Mouse (Mus musculus): ENCODE measurements around the gene Smarcd2. TPM values are rescaled to one million over a fixed set of nuclear protein-coding genes. Genes with fewer than 3 reads are reported as not detected.

The Smarcd2 gene
- polyA plus RNA-seq, 1 experiment = 42.9 TPM

DNA sequence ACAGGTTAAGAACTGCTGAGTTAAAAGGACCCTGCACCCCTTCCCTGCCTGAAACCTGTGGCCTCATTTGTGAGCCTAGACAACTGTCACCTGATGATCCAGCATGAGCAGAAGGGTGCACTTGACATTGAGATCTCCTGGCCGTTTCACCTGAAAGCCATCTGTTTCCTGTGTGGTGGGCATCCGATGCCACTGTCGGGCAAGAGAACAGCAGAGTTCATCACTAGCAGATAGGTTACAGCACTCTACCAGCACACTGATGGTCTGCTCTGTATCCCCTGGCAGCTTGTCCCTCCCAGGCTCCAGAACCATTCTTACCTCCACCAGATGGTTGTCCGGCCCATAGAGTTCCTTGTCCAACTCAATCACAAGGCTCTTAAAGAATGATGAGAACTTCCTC, 7.2 kb downstream of the Smarcd2 start:
- TF ChIP-seq MAX (IDR thresholded peaks at IDR 0.05; ENCODE audit: low read depth) = no peak
- TF ChIP-seq POLR2A (IDR thresholded peaks at IDR 0.05; ENCODE audit: insufficient read length, low read depth) = no peak
- TF ChIP-seq TCF12 (IDR thresholded peaks at IDR 0.05; ENCODE audit: insufficient read depth, poor library complexity, severe bottlenecking) = no peak
- no peak for TF ChIP-seq SRF (IDR thresholded peaks at IDR 0.05; ENCODE audit: control insufficient read depth, insufficient read length, low read depth)
- TF ChIP-seq MYOD1 (IDR thresholded peaks at IDR 0.05; ENCODE audit: control insufficient read depth in 1 of 3, insufficient read length in 2 of 3, low read depth in 2 of 3) = no peak
- no peak for TF ChIP-seq CEBPB (IDR thresholded peaks at IDR 0.05; ENCODE audit: insufficient read depth, poor library complexity, severe bottlenecking)
- Histone ChIP-seq H3K4me2 (ENCODE audit: low read depth) (no peak overlapping the region), H3K79me2 (ENCODE audit: control insufficient read depth, insufficient read depth) (peaks cover 23% of the 10 kb centered on the region), H3K27me3 (ENCODE audit: control insufficient read depth, insufficient read depth, insufficient read length) (no peaks in the 10 kb centered on the region), H3K4me3 (no peak overlapping the region), H3K36me3 (ENCODE audit: control insufficient read depth, insufficient read depth) (peaks cover 43% of the 10 kb centered on the region), H3ac (ENCODE audit: control insufficient read depth, insufficient read length) (no peak overlapping the region)

GRCm38 (mm10) chr11:106264988-106265387, 7.8 kb downstream of the Smarcd2 start:
- Histone ChIP-seq H3K4me3 (no peak overlapping the region), H3K27me3 (ENCODE audit: control insufficient read depth, insufficient read depth, insufficient read length) (no peaks in the 10 kb centered on the region)

DNA sequence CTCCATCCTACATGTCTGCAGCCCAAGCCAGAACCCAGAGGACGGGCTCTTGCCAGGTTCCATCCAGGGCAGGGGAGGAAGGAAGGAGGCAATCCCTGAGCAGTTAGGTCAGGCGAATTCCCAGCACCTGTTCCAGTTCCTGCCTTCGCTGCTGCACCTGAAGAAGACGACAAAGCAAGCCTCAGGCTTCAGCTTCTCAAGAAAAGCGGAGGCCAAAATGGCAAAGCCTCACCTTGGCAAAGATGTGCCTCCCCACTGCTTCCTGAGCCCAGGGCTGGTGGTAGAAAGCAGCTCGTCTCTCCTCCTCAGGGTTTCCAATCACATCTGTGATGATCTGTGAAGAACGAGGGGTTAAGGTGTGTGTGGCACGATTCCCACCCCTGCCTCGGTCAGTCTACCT, 8.8 kb downstream of the Smarcd2 start:
- Histone ChIP-seq H3K79me2 (ENCODE audit: control insufficient read depth, insufficient read depth) (peaks cover 19% of the 10 kb centered on the region), H3K4me3 (no peak overlapping the region), H3K27me3 (ENCODE audit: control insufficient read depth, insufficient read depth, insufficient read length) (no peaks in the 10 kb centered on the region), H3K4me2 (ENCODE audit: low read depth) (no peak overlapping the region), H3ac (ENCODE audit: control insufficient read depth, insufficient read length) (no peak overlapping the region), H3K36me3 (ENCODE audit: control insufficient read depth, insufficient read depth) (peaks cover 43% of the 10 kb centered on the region)
- TF ChIP-seq USF1 (IDR thresholded peaks at IDR 0.05; ENCODE audit: low read depth) (no peak), TCF3 (IDR thresholded peaks at IDR 0.05; ENCODE audit: insufficient read length, low read depth) (no peak), MAX (IDR thresholded peaks at IDR 0.05; ENCODE audit: low read depth) (no peak), POLR2AphosphoS2 (IDR thresholded peaks at IDR 0.05; ENCODE audit: insufficient read length, low read depth) (no peak), TCF12 (IDR thresholded peaks at IDR 0.05; ENCODE audit: insufficient read depth, poor library complexity, severe bottlenecking) (no peak), MYOD1 (IDR thresholded peaks at IDR 0.05; ENCODE audit: control insufficient read depth in 1 of 3, insufficient read length in 2 of 3, low read depth in 2 of 3) (no peak), SRF (IDR thresholded peaks at IDR 0.05; ENCODE audit: control insufficient read depth, insufficient read length, low read depth) (no peak), POLR2A (IDR thresholded peaks at IDR 0.05; ENCODE audit: insufficient read length, low read depth) (no peak), E2F4 (IDR thresholded peaks at IDR 0.05; ENCODE audit: insufficient read depth) (no peak), CEBPB (IDR thresholded peaks at IDR 0.05; ENCODE audit: insufficient read depth, poor library complexity, severe bottlenecking) (no peak), REST (IDR thresholded peaks at IDR 0.05; ENCODE audit: insufficient read depth, insufficient read length) (no peak), MYOG (IDR thresholded peaks at IDR 0.05; ENCODE audit: control insufficient read depth in 1 of 3, insufficient read depth in 1 of 3, insufficient read length in 2 of 3, low read depth in 2 of 3) (no peak)

More at GRCm38 (mm10) chr11:106264988-106265387, 7.8 kb downstream of the Smarcd2 start:
- Histone ChIP-seq H3K36me3 (ENCODE audit: control insufficient read depth, insufficient read depth) (peaks cover 43% of the 10 kb centered on the region), H3K79me2 (ENCODE audit: control insufficient read depth, insufficient read depth) (peaks cover 18% of the 10 kb centered on the region), H3K4me2 (ENCODE audit: low read depth) (no peak overlapping the region), H3ac (ENCODE audit: control insufficient read depth, insufficient read length) (no peak overlapping the region)
- TF ChIP-seq POLR2AphosphoS2 (IDR thresholded peaks at IDR 0.05; ENCODE audit: insufficient read length, low read depth) (peak; percentile 37), MYOD1 (IDR thresholded peaks at IDR 0.05; ENCODE audit: control insufficient read depth in 1 of 3, insufficient read length in 2 of 3, low read depth in 2 of 3) (no peak)

DNA sequence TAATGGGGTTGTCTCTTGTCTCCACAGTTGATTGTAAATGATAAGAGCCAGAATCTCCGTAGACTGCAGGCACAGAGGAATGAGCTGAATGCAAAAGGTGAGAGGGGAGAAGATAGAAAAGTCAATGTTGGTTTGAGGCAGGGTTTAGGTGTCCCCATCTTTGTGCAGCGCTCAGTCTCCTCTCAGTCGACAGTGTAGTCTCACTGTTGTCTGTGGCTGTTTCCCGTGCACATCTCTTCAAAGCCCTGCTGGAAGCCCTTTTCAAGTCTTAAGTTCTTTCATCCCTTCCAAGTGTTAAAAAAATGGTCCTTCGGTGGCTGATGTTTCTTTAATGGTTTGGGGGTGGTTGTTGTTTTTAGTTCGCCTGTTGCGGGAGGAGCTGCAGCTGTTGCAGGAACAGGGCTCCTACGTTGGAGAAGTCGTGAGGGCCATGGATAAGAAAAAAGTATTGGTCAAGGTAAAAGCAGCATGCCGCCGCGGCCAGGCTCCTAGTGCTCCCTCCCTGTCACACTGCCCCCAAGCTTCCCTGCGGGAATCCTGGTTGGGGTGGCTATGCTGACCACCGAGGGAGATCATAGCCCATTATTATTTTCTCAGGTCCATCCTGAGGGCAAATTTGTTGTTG, 11.8 kb downstream of the Smarcd2 start:
- Histone ChIP-seq H3K36me3 (ENCODE audit: control insufficient read depth, insufficient read depth) (peaks cover 33% of the 10 kb centered on the region), H3K4me2 (ENCODE audit: low read depth) (no peak overlapping the region), H3K4me3 (no peak overlapping the region), H3K79me2 (ENCODE audit: control insufficient read depth, insufficient read depth) (peaks cover 44% of the 10 kb centered on the region), H3ac (ENCODE audit: control insufficient read depth, insufficient read length) (no peak overlapping the region), H3K27me3 (ENCODE audit: control insufficient read depth, insufficient read depth, insufficient read length) (no peaks in the 10 kb centered on the region)
- TF ChIP-seq MYOD1 (IDR thresholded peaks at IDR 0.05; ENCODE audit: control insufficient read depth in 1 of 3, insufficient read length in 2 of 3, low read depth in 2 of 3) (no peak), CEBPB (IDR thresholded peaks at IDR 0.05; ENCODE audit: insufficient read depth, poor library complexity, severe bottlenecking) (no peak), POLR2AphosphoS2 (IDR thresholded peaks at IDR 0.05; ENCODE audit: insufficient read length, low read depth) (no peak), TCF12 (IDR thresholded peaks at IDR 0.05; ENCODE audit: insufficient read depth, poor library complexity, severe bottlenecking) (no peak), SRF (IDR thresholded peaks at IDR 0.05; ENCODE audit: control insufficient read depth, insufficient read length, low read depth) (no peak), POLR2A (IDR thresholded peaks at IDR 0.05; ENCODE audit: insufficient read length, low read depth) (no peak), E2F4 (IDR thresholded peaks at IDR 0.05; ENCODE audit: insufficient read depth) (no peak), TCF3 (IDR thresholded peaks at IDR 0.05; ENCODE audit: insufficient read length, low read depth) (no peak), REST (IDR thresholded peaks at IDR 0.05; ENCODE audit: insufficient read depth, insufficient read length) (no peak), MYOG (IDR thresholded peaks at IDR 0.05; ENCODE audit: control insufficient read depth in 1 of 3, insufficient read depth in 1 of 3, insufficient read length in 2 of 3, low read depth in 2 of 3) (no peak), MAX (IDR thresholded peaks at IDR 0.05; ENCODE audit: low read depth) (no peak), USF1 (IDR thresholded peaks at IDR 0.05; ENCODE audit: low read depth) (no peak)

- peaks cover 17% of the 10 kb centered on the region for H3K36me3 ChIP-seq (ENCODE audit: control insufficient read depth, insufficient read depth)
- TF ChIP-seq MYOD1 (IDR thresholded peaks at IDR 0.05; ENCODE audit: control insufficient read depth in 1 of 3, insufficient read length in 2 of 3, low read depth in 2 of 3) (no peak), E2F4 (IDR thresholded peaks at IDR 0.05; ENCODE audit: insufficient read depth) (no peak), REST (IDR thresholded peaks at IDR 0.05; ENCODE audit: insufficient read depth, insufficient read length) (no peak), CEBPB (IDR thresholded peaks at IDR 0.05; ENCODE audit: insufficient read depth, poor library complexity, severe bottlenecking) (no peak), POLR2A (IDR thresholded peaks at IDR 0.05; ENCODE audit: insufficient read length, low read depth) (no peak)
- H3K4me3 ChIP-seq = peak overlapping the region; percentile 87
These were observed 16.0 kb downstream of the Smarcd2 start for GRCm38 (mm10) chr11:106256775-106257174.

More at GRCm38 (mm10) chr11:106256775-106257174, 16.0 kb downstream of the Smarcd2 start:
- H3K79me2 ChIP-seq (ENCODE audit: control insufficient read depth, insufficient read depth) = peaks cover 62% of the 10 kb centered on the region
- H3K4me2 ChIP-seq (ENCODE audit: low read depth) = peak overlapping the region; percentile 96
- no peaks in the 10 kb centered on the region for H3K27me3 ChIP-seq (ENCODE audit: control insufficient read depth, insufficient read depth, insufficient read length)
- peak overlapping the region; percentile 49 for H3ac ChIP-seq (ENCODE audit: control insufficient read depth, insufficient read length)
